Mouse (Mus musculus) bone marrow, adult 2 months (tissue): ENCODE measurements around the gene Per1.

Experiments
- CTCF ChIP-seq: fragments of 200-500 bp; IDR thresholded peaks from 2 replicates; pipeline ENCODE4 v1.5.1; 2011; ENCODE audit warnings: low read length, control low read depth; ENCODE audit not compliant: control insufficient read depth, insufficient read depth
- POLR2A ChIP-seq: fragments of 200-500 bp; IDR thresholded peaks from 2 replicates; pipeline ENCODE4 v1.6.1; 2011; ENCODE audit warnings: low read depth, mild to moderate bottlenecking, control low read depth, low read length, borderline replicate concordance; ENCODE audit not compliant: control insufficient read depth

GRCm38 (mm10) chr11:69125041-69125851, 30.2 kb downstream of the Per1 start:
- no peak for TF ChIP-seq POLR2A
- TF ChIP-seq CTCF, result peak; percentile 22; the same call in 1 of the 2 replicates
